Mouse (Mus musculus): ENCODE results near the gene Tmem132b. TPM values are rescaled to one million over a fixed set of nuclear protein-coding genes. Genes with fewer than 3 reads are reported as not detected.

Tmem132b gene
- polyA plus RNA-seq, 1 experiment from 2014 or later, result 0.03 TPM

- ATAC-seq (ENCODE audit: extremely low read depth, insufficient number of reproducible peaks, low FRiP score, low TSS enrichment), result no peak
- peaks cover 12% of the 10 kb centered on the region; the same call in 1 of the 2 replicates for H3K9me3 ChIP-seq
- H3K4me2 ChIP-seq, result no peak overlapping the region
- no peak overlapping the region for H3K4me3 ChIP-seq
- H3K27me3 ChIP-seq (replicated peaks), result no peaks in the 10 kb centered on the region
- H3K36me3 ChIP-seq, result no peaks in the 10 kb centered on the region
- 89% methylated on average over 1 of the region's 1 CpGs for WGBS
- no peak overlapping the region for H3K27ac ChIP-seq (replicated peaks)
- H3K4me1 ChIP-seq, result no peaks in the 10 kb centered on the region
- H3K9ac ChIP-seq, result no peak overlapping the region
Observed at GRCm38 (mm10) chr5:125792643-125793042, 261.1 kb downstream of the Tmem132b start.

- 38% methylated on average over 1 of the region's 1 CpGs for WGBS
- H3K4me3 ChIP-seq, result no peak overlapping the region
- no peaks in the 10 kb centered on the region for H3K27me3 ChIP-seq (replicated peaks)
- no peak overlapping the region for H3K9ac ChIP-seq
- no peaks in the 10 kb centered on the region for H3K4me1 ChIP-seq
- no peak for ATAC-seq (ENCODE audit: extremely low read depth, insufficient number of reproducible peaks, low FRiP score, low TSS enrichment)
- H3K36me3 ChIP-seq, result no peaks in the 10 kb centered on the region
- no peak overlapping the region for H3K4me2 ChIP-seq
- no peak overlapping the region for H3K27ac ChIP-seq (replicated peaks)
- H3K9me3 ChIP-seq, result peaks cover 3% of the 10 kb centered on the region; the same call in 1 of the 2 replicates
Observed at GRCm38 (mm10) chr5:125794318-125794717, 262.7 kb downstream of the Tmem132b start.

GRCm38 (mm10) chr5:125799622-125800021 lies 268.0 kb downstream of the Tmem132b start:
- H3K4me2 ChIP-seq, result no peak overlapping the region
- H3K9ac ChIP-seq, result no peak overlapping the region
- H3K4me1 ChIP-seq, result no peaks in the 10 kb centered on the region
- no peak overlapping the region for H3K4me3 ChIP-seq
- no peaks in the 10 kb centered on the region for H3K27me3 ChIP-seq (replicated peaks)
- H3K27ac ChIP-seq (replicated peaks), result no peak overlapping the region
- peaks cover 5% of the 10 kb centered on the region; the same call in 1 of the 2 replicates for H3K9me3 ChIP-seq
- no peak; the same call in 1 of the 2 replicates for ATAC-seq (ENCODE audit: extremely low read depth, insufficient number of reproducible peaks, low FRiP score, low TSS enrichment)
- H3K36me3 ChIP-seq, result no peaks in the 10 kb centered on the region
- WGBS, result 47% methylated on average over 5 of the region's 5 CpGs

- Histone ChIP-seq H3K4me1 (no peaks in the 10 kb centered on the region), H3K27me3 (replicated peaks) (no peaks in the 10 kb centered on the region), H3K4me2 (no peak overlapping the region), H3K27ac (replicated peaks) (no peak overlapping the region), H3K36me3 (no peaks in the 10 kb centered on the region), H3K9ac (no peak overlapping the region), H3K9me3 (peaks cover 8% of the 10 kb centered on the region; the same call in 1 of the 2 replicates), H3K4me3 (no peak overlapping the region)
- ATAC-seq (ENCODE audit: extremely low read depth, insufficient number of reproducible peaks, low FRiP score, low TSS enrichment), result no peak
- WGBS, result 9% methylated on average over 11 of the region's 11 CpGs
Observed at GRCm38 (mm10) chr5:125800025-125800424, 268.5 kb downstream of the Tmem132b start.

- no peak overlapping the region for H3K27ac ChIP-seq (replicated peaks)
Observed at GRCm38 (mm10) chr5:125802801-125803200, 271.2 kb downstream of the Tmem132b start.

GRCm38 (mm10) chr5:125805327-125805726 lies 273.8 kb downstream of the Tmem132b start:
- no peak overlapping the region for H3K9ac ChIP-seq
- peaks cover 28% of the 10 kb centered on the region for H3K9me3 ChIP-seq
- H3K4me2 ChIP-seq, result no peak overlapping the region
- WGBS, result 56% methylated on average over 5 of the region's 5 CpGs
- no peaks in the 10 kb centered on the region for H3K4me1 ChIP-seq
- no peak overlapping the region for H3K27ac ChIP-seq (replicated peaks)
- H3K36me3 ChIP-seq, result no peaks in the 10 kb centered on the region
- H3K4me3 ChIP-seq, result no peak overlapping the region
- H3K27me3 ChIP-seq (replicated peaks), result no peaks in the 10 kb centered on the region
- ATAC-seq (ENCODE audit: extremely low read depth, insufficient number of reproducible peaks, low FRiP score, low TSS enrichment), result no peak

More at GRCm38 (mm10) chr5:125802801-125803200, 271.2 kb downstream of the Tmem132b start:
- Histone ChIP-seq H3K9me3 (peaks cover 23% of the 10 kb centered on the region), H3K9ac (no peak overlapping the region), H3K4me1 (no peaks in the 10 kb centered on the region), H3K4me3 (no peak overlapping the region), H3K4me2 (no peak overlapping the region), H3K36me3 (no peaks in the 10 kb centered on the region), H3K27me3 (replicated peaks) (no peaks in the 10 kb centered on the region)
- 72% methylated on average over 7 of the region's 7 CpGs for WGBS
- no peak for ATAC-seq (ENCODE audit: extremely low read depth, insufficient number of reproducible peaks, low FRiP score, low TSS enrichment)

GRCm38 (mm10) chr5:125807861-125808260 lies 276.3 kb downstream of the Tmem132b start:
- Histone ChIP-seq H3K4me2 (no peak overlapping the region), H3K36me3 (no peaks in the 10 kb centered on the region), H3K9me3 (peaks cover 42% of the 10 kb centered on the region), H3K27ac (replicated peaks) (no peak overlapping the region), H3K4me3 (no peak overlapping the region), H3K9ac (no peak overlapping the region), H3K4me1 (no peaks in the 10 kb centered on the region), H3K27me3 (replicated peaks) (no peaks in the 10 kb centered on the region)
- WGBS, result 70% methylated on average over 5 of the region's 5 CpGs
- no peak for ATAC-seq (ENCODE audit: extremely low read depth, insufficient number of reproducible peaks, low FRiP score, low TSS enrichment)

- no peaks in the 10 kb centered on the region for H3K4me1 ChIP-seq
- peaks cover 19% of the 10 kb centered on the region for H3K9me3 ChIP-seq
- no peak overlapping the region for H3K4me3 ChIP-seq
- 62% methylated on average over 3 of the region's 3 CpGs for WGBS
- ATAC-seq (ENCODE audit: extremely low read depth, insufficient number of reproducible peaks, low FRiP score, low TSS enrichment), result no peak
- H3K4me2 ChIP-seq, result no peak overlapping the region
- H3K9ac ChIP-seq, result no peak overlapping the region
- H3K36me3 ChIP-seq, result no peaks in the 10 kb centered on the region
- H3K27me3 ChIP-seq (replicated peaks), result no peaks in the 10 kb centered on the region
- H3K27ac ChIP-seq (replicated peaks), result no peak overlapping the region
Observed at GRCm38 (mm10) chr5:125829342-125829741, 297.8 kb downstream of the Tmem132b start.

GRCm38 (mm10) chr5:125835890-125836289 lies 304.3 kb downstream of the Tmem132b start:
- no peak overlapping the region for H3K27ac ChIP-seq (replicated peaks)
- ATAC-seq (ENCODE audit: extremely low read depth, insufficient number of reproducible peaks, low FRiP score, low TSS enrichment), result no peak
- H3K27me3 ChIP-seq (replicated peaks), result no peaks in the 10 kb centered on the region
- no peak overlapping the region for H3K4me3 ChIP-seq
- H3K9ac ChIP-seq, result no peak overlapping the region
- WGBS, result 52% methylated on average over 1 of the region's 1 CpGs
- no peak overlapping the region for H3K4me2 ChIP-seq
- H3K9me3 ChIP-seq, result peaks cover 17% of the 10 kb centered on the region; the same call in 1 of the 2 replicates
- no peaks in the 10 kb centered on the region for H3K36me3 ChIP-seq
- no peaks in the 10 kb centered on the region for H3K4me1 ChIP-seq

GRCm38 (mm10) chr5:125836761-125837160 lies 305.2 kb downstream of the Tmem132b start:
- Histone ChIP-seq H3K4me3 (no peak overlapping the region), H3K27ac (replicated peaks) (no peak overlapping the region), H3K4me2 (no peak overlapping the region), H3K4me1 (no peaks in the 10 kb centered on the region), H3K9ac (no peak overlapping the region), H3K36me3 (no peaks in the 10 kb centered on the region), H3K27me3 (replicated peaks) (no peaks in the 10 kb centered on the region), H3K9me3 (peaks cover 17% of the 10 kb centered on the region; the same call in 1 of the 2 replicates)
- no peak for ATAC-seq (ENCODE audit: extremely low read depth, insufficient number of reproducible peaks, low FRiP score, low TSS enrichment)
- WGBS, result 79% methylated on average over 5 of the region's 5 CpGs
